Mouse (Mus musculus) lung, adult 2 months (tissue): ENCODE measurements around the gene Syn3. TPM values are rescaled to one million over a fixed set of nuclear protein-coding genes. Genes with fewer than 3 reads are reported as not detected.

Experiments
- DNase-seq: peaks from one replicate; pipeline ENCODE4 v3.0.0; 2022
- H3K4me1 ChIP-seq: fragments of 200-500 bp; 2 replicates; pipeline ENCODE4 v1.6.1; 2011; ENCODE audit warnings: low read length; ENCODE audit not compliant: control insufficient read depth, insufficient read depth
- H3K4me3 ChIP-seq: fragments of 200-500 bp; replicated peaks from 2 replicates; pipeline ENCODE3; 2011; ENCODE audit warnings: low read depth, mild to moderate bottlenecking, control low read depth, low read length; ENCODE audit errors: extremely low read depth
- CTCF ChIP-seq: fragments of 200-500 bp; IDR thresholded peaks from 2 replicates; pipeline ENCODE4 v1.5.1; 2011; ENCODE audit warnings: mild to moderate bottlenecking, low read length, control low read depth; ENCODE audit not compliant: insufficient read depth
- POLR2A ChIP-seq: fragments of 200-500 bp; IDR thresholded peaks from 2 replicates; pipeline ENCODE4 v1.6.1; 2011; ENCODE audit warnings: low read depth, mild to moderate bottlenecking, control low read depth, low read length, borderline replicate concordance; ENCODE audit errors: extremely low read depth
- whole genome bisulfite sequencing: fragments of 180-500 bp; shearing (Covaris S2); methylation state at CpG from one replicate; pipeline ENCODE4 v1.1.7; 2018; 5-methylcytosine and 5-hydroxymethylcytosine counted together
- polyA plus RNA-seq: library from polyadenylated mRNA; depleted of rRNA; stranded (reverse); fragments of >200 nt; gene quantifications from 2 replicates; pipeline ENCODE4 v1.2.3, GENCODE M21; 2012

Gene Syn3
- polyA plus RNA-seq, 1 experiment = 1.1 TPM

- no peak for TF ChIP-seq CTCF
- TF ChIP-seq POLR2A = no peak
- 31% methylated on average over 5 of the region's 5 CpGs for WGBS
- DNase-seq = peak; percentile 37
- H3K4me1 ChIP-seq = peaks cover 5% of the 10 kb centered on the region
- no peak overlapping the region for H3K4me3 ChIP-seq
Measured at GRCm38 (mm10) chr10:86418931-86419330, 79.8 kb downstream of the Syn3 start.

DNA sequence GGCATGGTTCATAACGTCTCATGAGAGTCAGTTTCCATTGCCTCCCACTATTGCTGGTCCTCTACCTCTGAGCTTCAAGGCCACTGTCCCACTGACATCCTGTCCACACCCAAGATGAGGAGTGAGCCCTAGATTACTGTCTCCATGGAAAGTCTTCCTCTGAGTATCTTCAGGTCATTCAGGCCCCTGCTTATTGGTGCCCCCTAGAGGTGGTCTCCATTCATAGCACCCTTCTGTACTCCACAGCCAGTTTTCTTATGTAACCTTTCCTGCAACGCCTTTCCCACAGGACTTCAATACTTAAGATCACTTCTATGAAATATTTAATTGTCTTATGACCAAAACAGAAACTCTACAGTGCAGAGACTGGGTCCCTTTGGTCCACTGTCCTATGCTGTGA lies 80.4 kb downstream of the Syn3 start:
- Histone ChIP-seq H3K4me1 (peaks cover 5% of the 10 kb centered on the region), H3K4me3 (no peak overlapping the region)
- 49% methylated on average over 2 of the region's 2 CpGs for WGBS
- DNase-seq = no peak
- TF ChIP-seq POLR2A (no peak), CTCF (no peak)

DNA sequence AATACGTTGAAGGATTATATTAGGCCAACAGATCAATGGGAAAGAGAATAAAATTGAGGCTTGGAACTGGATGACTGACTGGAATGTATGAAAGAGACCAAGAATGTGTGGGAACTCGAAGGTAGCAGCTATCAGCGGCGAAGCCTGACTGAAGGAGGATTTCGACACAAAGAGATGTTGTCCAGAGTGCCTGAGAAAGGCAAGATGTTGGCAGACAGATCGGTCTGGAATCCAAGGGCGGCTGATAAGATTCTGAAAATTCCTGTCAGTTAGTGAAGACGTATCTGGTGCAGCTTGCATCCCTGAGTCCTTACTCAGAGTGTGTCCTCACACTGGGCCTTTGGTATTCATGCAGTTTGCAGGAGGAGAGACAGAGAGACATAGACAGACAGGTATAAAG lies 81.9 kb downstream of the Syn3 start:
- peaks cover 5% of the 10 kb centered on the region for H3K4me1 ChIP-seq
- no peak overlapping the region for H3K4me3 ChIP-seq
- peak; percentile 12 for DNase-seq
- TF ChIP-seq POLR2A = no peak
- TF ChIP-seq CTCF = no peak
- WGBS = 55% methylated on average over 8 of the region's 8 CpGs

DNA sequence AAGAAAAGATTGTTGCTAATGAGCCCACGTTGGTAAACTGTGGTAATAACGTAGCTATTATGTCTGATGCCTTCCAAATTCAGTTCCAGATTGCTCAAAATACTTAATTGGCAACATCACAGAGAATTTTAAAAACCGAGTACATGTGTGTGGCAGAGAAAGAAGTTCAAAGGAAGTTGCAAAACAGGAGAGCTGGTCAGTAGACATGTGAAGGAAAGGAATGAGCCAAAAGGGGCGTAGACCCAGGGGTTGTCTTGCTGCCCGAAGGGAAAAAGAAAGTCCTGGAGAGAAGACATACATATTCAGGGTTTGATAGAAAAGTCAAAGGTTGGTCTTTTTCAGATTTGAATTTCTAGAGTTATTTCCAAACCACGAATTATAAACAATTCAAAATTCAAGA lies 87.8 kb downstream of the Syn3 start:
- 67% methylated on average over 6 of the region's 6 CpGs for WGBS
- no peak for TF ChIP-seq POLR2A
- TF ChIP-seq CTCF = no peak
- Histone ChIP-seq H3K4me1 (no peaks in the 10 kb centered on the region), H3K4me3 (no peak overlapping the region)
- DNase-seq = no peak

DNA sequence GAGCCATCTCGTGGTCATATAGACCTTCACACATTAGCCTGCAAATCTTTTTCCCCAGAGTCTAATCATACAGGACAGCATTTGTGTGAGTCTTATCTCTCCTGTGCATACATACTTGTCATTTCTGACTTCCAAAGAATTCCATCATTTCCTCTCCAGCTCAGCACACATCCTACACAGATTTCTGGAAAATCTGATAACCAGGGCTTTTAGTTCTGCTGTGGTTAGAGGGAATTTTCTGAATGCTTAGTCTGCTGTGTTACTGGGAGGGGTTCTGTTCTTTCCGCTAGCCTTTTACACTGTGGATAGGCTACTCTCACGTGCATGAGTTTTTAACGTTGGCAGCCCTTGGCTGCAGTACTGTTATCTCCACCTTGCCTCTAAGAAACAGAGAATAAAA lies 91.7 kb downstream of the Syn3 start:
- no peak for DNase-seq
- no peaks in the 10 kb centered on the region for H3K4me1 ChIP-seq

GRCm38 (mm10) chr10:86398347-86398720 lies 100.4 kb downstream of the Syn3 start:
- WGBS = 75% methylated on average over 2 of the region's 2 CpGs
- no peak for DNase-seq
- H3K4me1 ChIP-seq = no peaks in the 10 kb centered on the region
- no peak overlapping the region for H3K4me3 ChIP-seq
- TF ChIP-seq CTCF (no peak), POLR2A (no peak)

More for the DNA sequence above, 91.7 kb downstream of the Syn3 start:
- 40% methylated on average over 4 of the region's 4 CpGs for WGBS
- no peak overlapping the region for H3K4me3 ChIP-seq
- TF ChIP-seq CTCF (no peak), POLR2A (no peak)

DNA sequence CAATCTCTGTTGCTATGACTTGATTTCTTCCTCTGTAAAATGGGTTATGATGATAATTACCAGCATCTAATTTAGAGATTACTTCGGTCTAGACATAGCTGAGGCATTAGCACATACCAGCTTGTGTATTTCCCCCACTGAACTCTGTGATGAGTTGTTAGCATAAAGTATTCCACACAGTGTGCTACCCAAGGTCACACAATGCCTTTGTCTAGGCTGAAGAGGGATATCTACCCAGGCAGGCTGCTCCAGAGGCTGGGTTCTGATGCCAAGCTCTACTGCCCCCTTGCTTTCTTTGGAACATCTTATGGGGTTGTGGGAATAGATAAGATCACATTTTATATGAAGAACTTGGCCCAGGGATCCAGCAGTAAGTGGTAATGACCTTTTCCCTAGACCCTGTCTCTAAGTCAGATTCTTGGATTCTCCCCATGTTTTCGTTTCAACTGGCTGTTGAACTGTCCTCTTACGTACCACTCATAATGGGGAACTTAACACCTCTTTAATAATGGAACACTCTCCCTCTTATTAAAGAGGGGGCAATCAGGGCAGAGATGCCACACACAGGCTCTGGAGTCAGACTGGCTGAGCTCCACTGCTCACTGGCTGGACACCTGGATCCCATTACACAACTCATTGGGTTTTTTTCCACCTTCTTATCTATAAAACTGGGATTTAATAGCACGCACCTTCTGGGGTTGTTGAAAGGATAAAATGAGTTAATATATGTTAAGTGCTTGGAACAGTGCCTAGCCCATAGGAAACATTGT lies 100.9 kb downstream of the Syn3 start:
- DNase-seq = no peak
- no peaks in the 10 kb centered on the region for H3K4me1 ChIP-seq
- no peak overlapping the region for H3K4me3 ChIP-seq
- WGBS = 75% methylated on average over 4 of the region's 4 CpGs
- no peak for TF ChIP-seq CTCF
- no peak for TF ChIP-seq POLR2A

DNA sequence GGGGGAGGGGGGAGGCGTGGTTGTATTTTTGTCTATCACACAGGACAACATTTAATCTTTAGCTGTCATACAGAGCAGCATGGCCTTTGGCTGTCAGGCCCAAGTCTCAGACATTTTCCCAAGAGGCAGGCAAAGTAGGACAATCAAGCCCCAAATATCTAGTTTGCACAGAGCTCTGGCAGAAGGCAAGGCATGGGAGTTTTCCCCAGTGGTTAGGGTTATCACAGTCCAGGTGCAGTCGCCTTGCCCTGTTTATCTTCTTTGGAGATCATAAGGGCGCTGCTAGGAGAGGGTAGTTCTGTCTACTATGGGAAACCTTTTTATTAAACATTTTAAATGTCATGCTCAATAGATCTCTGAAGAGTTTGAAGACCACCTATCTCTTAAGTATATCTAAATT lies 106.3 kb downstream of the Syn3 start:
- WGBS = 85% methylated on average over 3 of the region's 3 CpGs
- peaks cover 3% of the 10 kb centered on the region; the same call in 1 of the 2 replicates for H3K4me1 ChIP-seq
- no peak overlapping the region for H3K4me3 ChIP-seq
- TF ChIP-seq CTCF (no peak), POLR2A (no peak)
- DNase-seq = no peak

DNA sequence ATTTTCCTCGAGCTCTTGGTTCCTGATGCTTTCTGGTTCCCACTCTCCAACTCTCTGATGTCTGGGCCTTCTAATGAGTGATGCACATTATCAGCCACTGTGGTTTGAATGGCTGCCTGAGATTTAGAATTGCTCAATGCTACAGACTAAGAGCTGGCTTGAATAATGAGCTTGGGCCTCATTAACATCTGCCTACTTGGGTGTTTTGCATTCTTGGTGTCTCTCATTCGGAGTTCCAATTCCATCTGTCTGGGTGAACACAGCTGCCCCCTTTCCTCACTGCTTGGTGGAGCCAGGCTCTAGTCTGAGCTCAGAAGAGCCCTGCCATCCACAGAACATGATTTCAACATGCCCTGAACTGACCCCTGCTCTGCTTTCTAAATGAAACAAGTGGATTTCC lies 108.8 kb downstream of the Syn3 start:
- no peak for DNase-seq
- 55% methylated on average over 2 of the region's 2 CpGs for WGBS
- H3K4me1 ChIP-seq = peaks cover 3% of the 10 kb centered on the region; the same call in 1 of the 2 replicates
- no peak for TF ChIP-seq CTCF
- no peak for TF ChIP-seq POLR2A
- no peak overlapping the region for H3K4me3 ChIP-seq

GRCm38 (mm10) chr10:86389357-86389756 lies 109.3 kb downstream of the Syn3 start:
- 78% methylated on average over 3 of the region's 3 CpGs for WGBS
- no peak for DNase-seq
- H3K4me1 ChIP-seq = peaks cover 3% of the 10 kb centered on the region; the same call in 1 of the 2 replicates
- TF ChIP-seq CTCF (no peak), POLR2A (no peak)
- no peak overlapping the region for H3K4me3 ChIP-seq
